Mouse (Mus musculus) lung, adult 18-20 months (tissue): ENCODE results near the gene Rpn2.

Experiments used
- DNase-seq, 2 experiments: peaks; one replicate each; pipeline ENCODE4 v3.0.0; 2022; ENCODE audit warnings: mixed read lengths in 2 of 2

The Rpn2 gene

GRCm38 (mm10) chr2:157310963-157311637, 32.3 kb downstream of the Rpn2 start:
- no peak for DNase-seq

- DNase-seq: no peak
Observed at GRCm38 (mm10) chr2:157313718-157314117, 34.9 kb downstream of the Rpn2 start.

GRCm38 (mm10) chr2:157314310-157314709, 35.5 kb downstream of the Rpn2 start:
- DNase-seq: no peak

- no peak for DNase-seq
Observed at GRCm38 (mm10) chr2:157315486-157315885, 36.7 kb downstream of the Rpn2 start.

- no peak for DNase-seq
Observed at GRCm38 (mm10) chr2:157316358-157316933, 37.6 kb downstream of the Rpn2 start.

GRCm38 (mm10) chr2:157317220-157317619, 38.4 kb downstream of the Rpn2 start:
- peak; percentile 42 to 68 for DNase-seq

GRCm38 (mm10) chr2:157320135-157320534, 41.3 kb downstream of the Rpn2 start:
- no peak for DNase-seq

GRCm38 (mm10) chr2:157320886-157321285, 42.1 kb downstream of the Rpn2 start:
- DNase-seq: no peak

GRCm38 (mm10) chr2:157322029-157322766, 43.4 kb downstream of the Rpn2 start:
- no peak for DNase-seq

- no peak for DNase-seq
Observed at GRCm38 (mm10) chr2:157325238-157325637, 46.4 kb downstream of the Rpn2 start.

GRCm38 (mm10) chr2:157328106-157328505, 49.3 kb downstream of the Rpn2 start:
- no peak for DNase-seq

- DNase-seq: no peak
Observed at GRCm38 (mm10) chr2:157328570-157328969, 49.8 kb downstream of the Rpn2 start.

- DNase-seq: no peak
Observed at GRCm38 (mm10) chr2:157332059-157332458, 53.2 kb downstream of the Rpn2 start.

GRCm38 (mm10) chr2:157338663-157339062, 59.8 kb downstream of the Rpn2 start:
- DNase-seq: peak; percentile 62 to 75

- DNase-seq: no peak
Observed at GRCm38 (mm10) chr2:157339532-157339931, 60.7 kb downstream of the Rpn2 start.

GRCm38 (mm10) chr2:157340221-157340741, 61.5 kb downstream of the Rpn2 start:
- DNase-seq: no peak

GRCm38 (mm10) chr2:157341554-157342270, 62.9 kb downstream of the Rpn2 start:
- DNase-seq: peak; percentile 42 to 55

GRCm38 (mm10) chr2:157342328-157342926, 63.6 kb downstream of the Rpn2 start:
- no peak for DNase-seq

GRCm38 (mm10) chr2:157343337-157343736, 64.5 kb downstream of the Rpn2 start:
- DNase-seq: no peak

- no peak for DNase-seq
Observed at GRCm38 (mm10) chr2:157347361-157348159, 68.7 kb downstream of the Rpn2 start, which contains the start of gene Ghrh. Gene Ghrh, minus strand, starts transcription at chr2:157347506.

- no peak for DNase-seq
Observed at GRCm38 (mm10) chr2:157349121-157349778, 70.4 kb downstream of the Rpn2 start.
